Comparison of ENCODE assay signal across 8 mouse cellular contexts in genomic region chr11:69936156-69936555, GRCm38 (mm10). TPM values are rescaled to one million over a fixed set of nuclear protein-coding genes. Genes with fewer than 3 reads are reported as not detected.
DNase-seq lines count a peak whose midpoint lies in the region; ATAC-seq and TF ChIP-seq lines count a peak whose summit lies in the region.

No protein-coding gene starts in this region.

- peak overlapping the region; percentile 99 for H3K4me2 ChIP-seq in kidney, postnatal 0 days (ENCODE audit: low read length)

- no peaks in the 10 kb centered on the region for H3K36me3 ChIP-seq in kidney, postnatal 0 days (ENCODE audit: insufficient read depth, low read length)

- TF ChIP-seq CTCF in kidney, postnatal 0 days (IDR thresholded peaks at IDR 0.05; ENCODE audit: low read depth) = no peak

- peak overlapping the region; percentile 68 for H3K9ac ChIP-seq in kidney, postnatal 0 days (ENCODE audit: low read depth, low read length)

- peak overlapping the region; percentile 47 for H3K4me3 ChIP-seq in kidney, postnatal 0 days (replicated peaks; ENCODE audit: low read depth, low read length)

- H3K27ac ChIP-seq in kidney, postnatal 0 days = peak overlapping the region; percentile 80

- DNase-seq in CD4-positive, CD25-positive, alpha-beta regulatory T cell, adult 2 months (ENCODE audit: low read depth, low spot score) = peak; percentile 59
- peak; percentile 22 to 70 for DNase-seq in spleen, postnatal 4 days (ENCODE audit: low spot score in 2 of 2)
- DNase-seq in spleen, adult 12 weeks (ENCODE audit: low spot score) = no peak
- peak; percentile 48 for DNase-seq in kidney, postnatal 0 days (ENCODE audit: low spot score)
- peak; percentile 40 for DNase-seq in neural tube, embryonic 10.5 days (ENCODE audit: extremely low spot score, low spot score)
- DNase-seq in urinary bladder, postnatal 4 days (ENCODE audit: low spot score in 2 of 2) = no peak

- no peaks in the 10 kb centered on the region for H3K9me3 ChIP-seq in kidney, postnatal 0 days (replicated peaks; ENCODE audit: low read length)

- under 1% methylated on average over 30 of the region's 30 CpGs for WGBS in kidney, postnatal 0 days

- H3K4me1 ChIP-seq in kidney, postnatal 0 days (replicated peaks; ENCODE audit: insufficient read depth, low read length) = peaks cover 24% of the 10 kb centered on the region

- no peaks in the 10 kb centered on the region; the same call in 1 of the 2 replicates for H3K27me3 ChIP-seq in kidney, postnatal 0 days (ENCODE audit: insufficient read depth, low read length)

- no peak for ATAC-seq in CD4-positive, CD25-positive, alpha-beta regulatory T cell, adult 4 months
- ATAC-seq in kidney, postnatal 0 days (replicated peaks; ENCODE audit: low FRiP score, low read depth) = 0 out of 2 replicates have a peak, but pooled peaks have one; percentile 8
- ATAC-seq in inflammation-experienced regulatory T-cells, adult 6 months = no peak

RNA-seq across cellular contexts. Expression of gene Ybx2, which starts 0.6 kb away (rescaled TPM):
- not detected for polyA plus RNA-seq in CD4-positive, CD25-positive, alpha-beta regulatory T cell, adult 4 months (2017; shearing (Covaris generic))
- 6.8 and 7.5 TPM in 2 replicates for polyA plus RNA-seq in kidney, postnatal 0 days (2015; fragmentation: Nextera tagmentation; extraction: Ambion mirVana)
- not detected for polyA plus RNA-seq in inflammation-experienced regulatory T-cells, adult 6 months (2017; shearing (Covaris generic))

RNA-seq across cellular contexts. Expression of gene Slc2a4, which starts 11.8 kb away (rescaled TPM):
- not detected for polyA plus RNA-seq in CD4-positive, CD25-positive, alpha-beta regulatory T cell, adult 4 months (2017; shearing (Covaris generic))
- polyA plus RNA-seq in kidney, postnatal 0 days (2015; fragmentation: Nextera tagmentation; extraction: Ambion mirVana) = 21.4 and 23.1 TPM in 2 replicates
- not detected for polyA plus RNA-seq in inflammation-experienced regulatory T-cells, adult 6 months (2017; shearing (Covaris generic))

RNA-seq across cellular contexts. Expression of gene Eif5a, which starts 14.4 kb away (rescaled TPM):
- 1,000 to 10,000 TPM; 1,067 to 1,377 TPM for polyA plus RNA-seq in CD4-positive, CD25-positive, alpha-beta regulatory T cell, adult 4 months (2017; shearing (Covaris generic))
- polyA plus RNA-seq in kidney, postnatal 0 days (2015; fragmentation: Nextera tagmentation; extraction: Ambion mirVana) = 1,371 and 1,476 TPM in 2 replicates
- polyA plus RNA-seq in inflammation-experienced regulatory T-cells, adult 6 months (2017; shearing (Covaris generic)) = 1,000 to 10,000 TPM; 1,103 to 1,192 (median 1,160) TPM

RNA-seq across cellular contexts. Expression of gene Gps2, which starts 22.5 kb away (rescaled TPM):
- 100 to 1,000 TPM; 120 to 134 TPM for polyA plus RNA-seq in CD4-positive, CD25-positive, alpha-beta regulatory T cell, adult 4 months (2017; shearing (Covaris generic))
- 63.0 and 65.0 TPM in 2 replicates for polyA plus RNA-seq in kidney, postnatal 0 days (2015; fragmentation: Nextera tagmentation; extraction: Ambion mirVana)
- polyA plus RNA-seq in inflammation-experienced regulatory T-cells, adult 6 months (2017; shearing (Covaris generic)) = 100 to 1,000 TPM in 2 of 3 experiments, 10 to 100 TPM in 1; 91.9 to 128 (median 122) TPM

RNA-seq across cellular contexts. Expression of gene Cldn7, which starts 28.4 kb away (rescaled TPM):
- polyA plus RNA-seq in CD4-positive, CD25-positive, alpha-beta regulatory T cell, adult 4 months (2017; shearing (Covaris generic)) = not detected
- polyA plus RNA-seq in kidney, postnatal 0 days (2015; fragmentation: Nextera tagmentation; extraction: Ambion mirVana) = 238 and 246 TPM in 2 replicates
- 1 to 10 TPM in 1 of 3 experiments, not detected in 2; 1.1 TPM for polyA plus RNA-seq in inflammation-experienced regulatory T-cells, adult 6 months (2017; shearing (Covaris generic))

Comparison
In these comparisons a context has a peak if more than half of its experiments do, and no peak if none do; other contexts are left out.
1. DNase-seq: peak in CD4-positive, CD25-positive, alpha-beta regulatory T cell, adult 2 months (single experiment), spleen, postnatal 4 days (2 of 2), kidney, postnatal 0 days (single experiment) and neural tube, embryonic 10.5 days (single experiment); none in spleen, adult 12 weeks (single experiment) and urinary bladder, postnatal 4 days (0 of 2).
2. RNA of gene Slc2a4, which starts 11.8 kb away (polyA plus RNA-seq): 21.4 to 23.1 TPM in kidney, postnatal 0 days; not detected in CD4-positive, CD25-positive, alpha-beta regulatory T cell, adult 4 months and not detected in inflammation-experienced regulatory T-cells, adult 6 months; every median in the first group is over 10 times any median in the second.